Mouse (Mus musculus): ENCODE measurements at regions not wholly inside any gene's neighbourhood (a gene's known extent, or its start where the extent isn't known, plus 50 kb on each side); places are given as distances from the start of the nearest gene placed in this dataset.

- no peak for DNase-seq (ENCODE audit: low spot score)
Measured at GRCm38 (mm10) chr2:51327081-51327480, 178.2 kb upstream of the Rnd3 start.

- no peak for DNase-seq (ENCODE audit: low spot score)
Measured at GRCm38 (mm10) chr2:51321676-51322075, 172.8 kb upstream of the Rnd3 start.

GRCm38 (mm10) chr2:51316452-51316851 is 167.5 kb upstream of the Rnd3 start:
- peak; percentile 6 for DNase-seq (ENCODE audit: low spot score)

- DNase-seq (ENCODE audit: low spot score): no peak
Measured at GRCm38 (mm10) chr2:51313414-51313813, 164.5 kb upstream of the Rnd3 start.

GRCm38 (mm10) chr2:51306257-51306656 is 157.3 kb upstream of the Rnd3 start:
- DNase-seq (ENCODE audit: low spot score): no peak

GRCm38 (mm10) chr2:51305411-51305810 is 156.5 kb upstream of the Rnd3 start:
- DNase-seq (ENCODE audit: low spot score): no peak

GRCm38 (mm10) chr2:51304694-51305093 is 155.8 kb upstream of the Rnd3 start:
- DNase-seq (ENCODE audit: low spot score): no peak

GRCm38 (mm10) chr2:51290659-51291260 is 141.8 kb upstream of the Rnd3 start:
- DNase-seq (ENCODE audit: low spot score): no peak

GRCm38 (mm10) chr2:51288678-51289077 is 139.8 kb upstream of the Rnd3 start:
- no peak for DNase-seq (ENCODE audit: low spot score)

- no peak for DNase-seq (ENCODE audit: low spot score)
Measured at GRCm38 (mm10) chr2:51285632-51286031, 136.7 kb upstream of the Rnd3 start.

- DNase-seq (ENCODE audit: low spot score): no peak
Measured at GRCm38 (mm10) chr2:51284781-51285225, 135.9 kb upstream of the Rnd3 start.

- DNase-seq (ENCODE audit: low spot score): no peak
Measured at GRCm38 (mm10) chr2:51279396-51280045, 130.6 kb upstream of the Rnd3 start.

- DNase-seq (ENCODE audit: low spot score): no peak
Measured at GRCm38 (mm10) chr2:51278824-51279223, 129.9 kb upstream of the Rnd3 start.

GRCm38 (mm10) chr2:51278356-51278755 is 129.4 kb upstream of the Rnd3 start:
- no peak for DNase-seq (ENCODE audit: low spot score)

GRCm38 (mm10) chr2:51276591-51276990 is 127.7 kb upstream of the Rnd3 start:
- no peak for DNase-seq (ENCODE audit: low spot score)

GRCm38 (mm10) chr2:51273300-51273699 is 124.4 kb upstream of the Rnd3 start:
- no peak for DNase-seq (ENCODE audit: low spot score)

GRCm38 (mm10) chr2:51268532-51268931 is 119.6 kb upstream of the Rnd3 start:
- DNase-seq (ENCODE audit: low spot score): no peak

- no peak for DNase-seq (ENCODE audit: low spot score)
Measured at GRCm38 (mm10) chr2:51267662-51268061, 118.8 kb upstream of the Rnd3 start.

GRCm38 (mm10) chr2:51262506-51262905 is 113.6 kb upstream of the Rnd3 start:
- DNase-seq (ENCODE audit: low spot score): no peak

- DNase-seq (ENCODE audit: low spot score): no peak
Measured at GRCm38 (mm10) chr2:51250798-51251197, 101.9 kb upstream of the Rnd3 start.

GRCm38 (mm10) chr2:51241573-51241972 is 92.7 kb upstream of the Rnd3 start:
- no peak for DNase-seq (ENCODE audit: low spot score)

- DNase-seq (ENCODE audit: low spot score): no peak
Measured at GRCm38 (mm10) chr2:51240000-51240399, 91.1 kb upstream of the Rnd3 start.

GRCm38 (mm10) chr2:51238992-51239391 is 90.1 kb upstream of the Rnd3 start:
- no peak for DNase-seq (ENCODE audit: low spot score)

Measured in c-Kit-positive CD71-positive TER-119-positive erythroid progenitor cells, embryonic 14.5 days (primary cell).